Mouse (Mus musculus): ENCODE measurements at regions not wholly inside any gene's neighbourhood (a gene's known extent, or its start where the extent isn't known, plus 50 kb on each side); places are given as distances from the start of the nearest gene placed in this dataset.
"Not testable (repeated sequence)": the region's sequence is repeated elsewhere in the genome, so short reads cannot be mapped to it uniquely, and the experiment has no call there.

DNA sequence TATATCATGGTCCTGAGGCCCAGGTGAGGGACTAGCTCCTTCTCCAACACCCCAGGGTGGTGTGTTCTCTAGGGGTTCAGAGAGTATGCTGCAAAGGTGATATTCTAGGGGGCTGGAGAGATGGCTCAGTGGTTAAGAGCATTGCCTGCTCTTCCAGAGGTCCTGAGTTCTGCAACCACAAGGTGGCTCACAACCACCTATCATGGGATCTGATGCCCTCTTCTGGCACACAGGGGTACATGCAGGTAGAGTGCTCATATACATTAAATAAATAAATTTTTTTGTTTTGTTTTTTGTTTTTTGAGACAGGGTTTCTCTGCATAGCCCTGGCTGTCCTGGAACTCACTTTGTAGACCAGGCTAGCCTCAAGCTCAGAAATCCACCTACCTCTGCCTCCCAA lies 81.7 kb downstream of the Sik1 start:
- TF ChIP-seq CTCF (IDR thresholded peaks at IDR 0.05; ENCODE audit: borderline replicate concordance, control insufficient read depth, extremely low read depth, insufficient read depth, low read length, poor library complexity); POLR2A (IDR thresholded peaks at IDR 0.05; ENCODE audit: control insufficient read depth, extremely low read depth, insufficient read depth, low read length, poor library complexity): not testable (repeated sequence)
